Mouse (Mus musculus) urinary bladder, adult 18-20 months (tissue): Measurements from ENCODE around the gene Lingo1.

ENCODE experiments used
- DNase-seq, 2 experiments: peaks; one replicate each; pipeline ENCODE4 v3.0.0; 2022; ENCODE audit warnings: low spot score in 2 of 2, mixed read lengths in 2 of 2

Lingo1 gene

DNA sequence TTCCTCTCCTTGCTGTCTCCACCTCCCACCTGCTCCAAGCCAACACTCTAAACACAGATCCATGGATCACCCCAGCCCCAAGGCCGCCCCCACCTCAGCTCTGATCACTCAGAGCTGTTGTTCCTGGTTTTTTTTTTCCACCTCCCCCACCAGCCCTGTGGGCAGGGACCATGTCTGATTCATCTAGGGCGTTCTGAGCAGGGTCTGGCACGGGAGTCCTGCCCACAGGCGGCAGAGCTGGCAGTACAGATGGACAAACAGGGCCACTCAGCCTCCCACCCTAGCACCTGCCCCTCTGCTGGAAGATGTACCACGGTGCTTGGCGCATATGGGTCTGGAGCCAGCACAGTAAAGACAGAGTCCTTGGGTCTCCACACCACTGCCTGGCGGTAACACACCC lies 114.3 kb downstream of the Lingo1 start:
- DNase-seq: no peak

DNA sequence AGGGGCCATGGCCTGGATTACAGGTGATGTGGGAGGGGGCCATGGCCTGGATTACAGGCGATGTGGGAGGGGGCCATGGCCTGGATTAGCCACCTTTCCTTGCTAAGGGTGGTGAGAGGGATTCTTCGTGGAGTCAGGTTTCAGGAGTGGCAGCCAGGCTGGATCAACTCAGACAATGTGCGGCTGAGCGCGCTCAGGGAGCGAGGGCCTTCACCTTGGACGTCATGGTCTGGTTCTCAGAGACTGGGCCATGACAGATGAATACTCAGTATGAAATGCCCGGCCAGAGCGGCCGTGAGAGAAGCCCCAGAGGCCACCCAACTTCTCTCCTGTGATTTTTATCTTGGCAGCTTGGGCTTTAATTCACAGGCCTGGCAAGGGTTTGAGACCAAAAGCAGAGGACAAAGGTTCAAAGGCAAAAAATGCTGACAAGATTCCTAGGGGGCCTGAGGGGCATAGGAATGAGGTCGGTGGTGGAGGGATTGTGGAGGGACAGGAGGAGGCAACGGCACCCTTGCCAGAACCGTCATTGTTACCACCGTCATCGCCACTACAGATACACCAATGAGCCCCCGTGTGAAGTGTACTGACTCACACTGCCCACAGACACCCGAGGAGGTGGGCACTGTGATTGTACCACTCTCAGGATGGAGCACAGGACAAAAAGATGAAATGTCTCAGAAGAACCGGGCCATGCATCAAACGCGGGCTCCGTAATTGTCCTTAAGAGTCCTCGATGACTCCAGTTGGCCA lies 117.2 kb downstream of the Lingo1 start:
- no peak for DNase-seq

DNA sequence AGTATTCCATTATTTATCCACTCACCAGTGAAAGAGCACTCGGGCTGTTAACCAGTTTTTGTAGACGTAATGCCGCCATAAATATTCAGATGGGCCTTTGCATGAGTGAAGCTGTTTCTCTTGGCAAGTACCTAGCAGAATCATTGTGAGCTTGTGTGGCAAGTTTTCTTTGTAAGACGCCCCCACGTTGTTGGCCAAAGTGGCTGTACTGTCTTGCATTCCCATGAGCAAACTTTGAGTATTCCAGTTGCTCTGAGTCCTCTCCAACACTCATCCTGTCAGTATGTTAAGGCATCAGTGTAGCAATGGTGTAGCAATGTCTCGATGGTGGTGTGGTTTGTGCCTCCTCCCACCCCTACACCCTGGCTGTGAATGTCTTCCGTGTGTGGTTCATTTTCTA lies 120.6 kb downstream of the Lingo1 start:
- no peak for DNase-seq

DNA sequence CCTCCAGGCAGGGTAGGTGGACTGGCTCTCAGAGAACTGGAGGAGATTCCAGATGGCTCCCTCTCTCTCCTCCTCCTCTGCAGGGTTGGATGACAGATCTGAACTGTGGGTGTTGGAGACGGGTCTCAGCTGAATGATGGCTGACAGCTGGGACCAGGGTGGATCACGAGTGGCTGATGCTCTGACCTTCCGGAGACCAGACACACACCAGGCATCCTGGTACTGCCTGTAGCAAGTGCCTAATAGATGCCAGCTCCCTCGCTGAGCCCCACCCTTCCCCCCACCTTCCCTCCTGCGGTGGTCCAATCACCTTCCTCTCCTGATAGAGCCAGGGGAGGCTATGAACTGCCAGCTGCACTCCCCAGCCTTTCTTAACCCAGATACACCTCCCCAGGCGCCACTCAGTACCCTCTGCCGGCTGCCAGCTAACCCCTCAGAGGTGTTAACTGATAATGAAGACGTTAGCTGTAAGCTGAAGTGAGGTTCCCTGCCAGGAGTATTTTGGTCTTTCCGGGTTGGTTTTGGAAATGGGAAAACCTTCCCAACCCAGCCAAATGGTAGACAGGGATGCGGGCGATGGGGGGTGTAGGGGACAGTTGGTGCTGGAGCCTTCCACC lies 126.6 kb downstream of the Lingo1 start:
- no peak for DNase-seq

DNA sequence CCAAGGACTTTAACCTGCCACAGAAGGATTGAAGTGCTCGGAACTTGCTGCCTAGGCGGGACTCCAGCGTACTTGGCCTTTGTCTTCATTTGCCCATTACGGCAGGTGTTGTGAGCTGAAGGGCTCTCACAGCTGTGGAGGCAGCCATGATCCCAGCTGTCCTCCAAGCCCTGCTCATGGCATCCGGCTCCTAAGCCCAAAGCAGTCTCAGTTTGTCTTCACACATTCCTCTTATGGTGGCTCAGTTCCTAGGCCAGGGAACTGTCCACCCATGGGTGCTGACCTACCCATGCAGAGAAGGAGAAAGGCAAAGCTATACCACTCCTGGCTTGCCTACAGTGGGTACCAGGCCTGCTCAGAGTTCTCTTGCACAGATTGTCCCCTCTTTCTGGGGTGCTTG lies 132.1 kb downstream of the Lingo1 start:
- DNase-seq: no peak

DNA sequence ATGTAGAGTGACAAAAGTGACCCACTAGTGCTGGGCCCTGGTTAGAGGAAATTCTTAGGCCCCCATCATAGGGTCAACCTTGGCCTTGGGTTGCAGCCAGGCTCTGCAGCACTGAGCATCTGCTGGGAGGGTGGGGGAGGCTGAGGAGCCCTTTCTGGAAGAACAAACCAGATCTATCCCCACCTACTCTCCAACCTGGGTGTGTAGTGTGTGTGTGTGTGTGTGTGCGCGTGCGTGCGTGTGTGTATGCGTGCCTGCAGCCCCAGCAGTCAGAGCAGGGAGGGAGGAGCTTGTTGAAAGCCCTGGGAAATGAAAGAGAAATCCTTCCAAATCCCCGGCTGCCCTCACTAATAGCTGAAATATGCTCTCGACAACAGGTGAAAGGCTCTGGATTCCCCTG lies 133.3 kb downstream of the Lingo1 start:
- no peak for DNase-seq

DNA sequence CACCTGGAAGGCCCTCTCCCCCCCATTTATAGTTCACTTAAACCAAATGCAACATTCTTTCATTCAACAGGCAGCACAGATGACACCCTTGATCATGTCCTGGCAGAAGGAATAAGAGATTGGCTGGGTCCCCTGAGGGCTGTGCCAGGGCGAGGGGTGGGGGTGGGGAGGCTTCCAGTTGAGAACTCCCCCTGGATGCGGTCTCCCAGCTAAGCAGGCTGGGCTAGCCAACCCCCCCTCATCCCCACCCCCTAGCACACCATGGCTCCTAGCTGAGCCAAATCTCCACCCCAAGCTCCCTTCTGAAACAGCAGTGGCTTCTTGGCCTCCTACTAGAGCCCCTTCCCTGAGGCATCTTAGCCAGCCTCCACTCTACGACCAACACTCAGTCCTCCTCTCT lies 133.9 kb downstream of the Lingo1 start:
- no peak for DNase-seq

DNA sequence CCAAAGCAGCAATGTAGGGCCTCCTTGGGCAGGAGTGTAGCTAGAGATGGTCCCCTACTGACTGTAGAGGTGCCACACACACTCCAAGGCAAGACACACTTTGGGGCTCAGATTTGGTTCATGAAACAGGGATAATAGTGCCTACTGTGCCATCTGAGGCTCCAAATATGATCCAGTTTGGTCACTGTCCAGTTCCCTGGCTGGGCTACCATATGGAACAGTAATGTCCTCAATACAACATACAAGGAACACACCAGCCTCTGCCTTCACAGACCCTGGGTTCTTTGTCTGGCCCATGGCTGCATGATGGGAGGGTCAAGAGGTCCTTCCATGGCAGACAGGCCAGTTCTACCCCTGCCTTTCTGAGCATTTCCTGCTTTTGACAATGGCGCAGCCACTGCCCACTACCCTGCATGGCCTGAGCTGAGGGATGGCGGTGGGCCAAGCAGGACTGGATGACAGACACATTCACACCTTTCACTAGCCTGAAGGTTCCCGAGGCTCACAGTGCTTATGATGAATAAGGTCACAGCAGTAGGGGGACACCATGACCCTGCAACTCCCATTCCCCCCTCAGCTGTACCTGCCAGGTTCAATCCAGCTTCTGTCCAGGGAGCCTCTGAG lies 134.9 kb downstream of the Lingo1 start:
- DNase-seq: no peak

DNA sequence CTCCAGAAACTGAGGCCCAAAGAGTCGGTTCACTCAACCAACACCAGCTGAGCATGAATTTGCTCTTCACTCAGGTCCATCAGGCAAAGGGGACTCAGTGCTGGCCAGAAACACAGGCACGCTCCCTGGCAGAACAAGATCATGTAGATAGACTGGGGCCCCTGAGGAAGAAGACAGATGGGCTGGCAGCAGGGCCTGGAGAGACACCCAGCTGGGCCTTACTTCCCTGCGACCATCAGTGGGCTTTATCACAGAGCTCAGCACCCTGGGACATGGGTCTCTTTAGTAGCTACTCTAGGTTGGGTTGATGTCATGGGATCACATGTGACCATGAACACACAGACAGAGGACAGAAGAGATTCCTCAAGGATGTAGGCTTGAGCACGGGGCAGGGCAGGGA lies 137.7 kb downstream of the Lingo1 start:
- no peak for DNase-seq

DNA sequence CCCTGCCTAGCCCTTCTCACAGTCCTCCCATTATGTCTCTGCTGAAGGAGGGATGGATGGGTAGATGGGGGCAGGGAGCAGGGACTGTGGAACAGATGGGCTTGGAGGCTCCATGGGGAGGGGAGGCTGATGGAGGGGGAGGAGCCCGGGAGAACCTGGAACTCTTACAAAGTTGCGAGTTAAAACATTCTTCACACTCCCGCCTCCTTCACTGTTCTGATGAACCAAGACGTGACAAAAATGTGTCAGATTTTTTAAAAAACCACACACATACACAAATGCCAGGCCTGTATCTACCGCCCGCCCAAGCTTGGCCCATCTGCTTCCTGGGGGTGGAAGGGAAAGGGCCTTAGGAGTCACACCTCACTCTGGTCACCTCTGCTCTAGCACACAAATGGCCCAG lies 138.3 kb downstream of the Lingo1 start:
- DNase-seq: no peak

DNA sequence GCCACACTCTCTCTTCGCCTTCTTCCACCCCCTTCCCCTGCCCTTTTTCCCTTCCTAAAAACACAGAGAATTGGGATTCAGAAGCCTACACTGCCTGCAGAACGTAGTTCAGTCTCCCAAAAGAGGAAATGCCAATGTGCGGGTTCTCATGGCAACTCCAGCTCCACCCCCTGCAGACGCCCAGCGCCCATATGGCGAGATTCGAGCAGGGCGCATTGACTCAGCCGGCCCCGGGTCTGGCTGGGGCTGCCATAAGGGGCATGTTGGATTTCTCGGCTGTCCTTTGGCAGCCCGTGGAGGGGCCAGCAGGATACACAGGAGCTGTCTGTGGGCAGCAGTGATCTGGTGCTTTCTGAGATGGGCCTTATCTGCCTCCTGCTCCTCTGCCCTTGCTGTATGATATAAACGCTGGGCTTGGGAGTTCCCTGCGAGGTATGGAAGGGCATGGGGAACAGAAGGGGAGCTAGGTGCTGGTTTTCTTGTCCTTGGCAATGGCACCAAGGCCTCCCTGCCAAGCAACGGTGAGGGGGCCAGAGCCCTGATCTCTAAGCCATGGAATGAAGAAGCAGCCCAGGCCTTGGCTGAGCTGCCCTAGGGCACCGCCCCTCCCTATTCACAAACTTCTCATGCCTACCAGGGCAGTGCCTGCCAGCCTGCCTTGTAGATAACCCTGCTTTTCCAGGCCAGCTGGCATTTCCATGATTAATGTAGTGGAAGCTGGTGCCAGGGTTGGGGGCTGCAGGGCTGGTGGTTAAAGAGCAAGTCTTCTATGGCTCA lies 139.3 kb downstream of the Lingo1 start:
- no peak for DNase-seq

DNA sequence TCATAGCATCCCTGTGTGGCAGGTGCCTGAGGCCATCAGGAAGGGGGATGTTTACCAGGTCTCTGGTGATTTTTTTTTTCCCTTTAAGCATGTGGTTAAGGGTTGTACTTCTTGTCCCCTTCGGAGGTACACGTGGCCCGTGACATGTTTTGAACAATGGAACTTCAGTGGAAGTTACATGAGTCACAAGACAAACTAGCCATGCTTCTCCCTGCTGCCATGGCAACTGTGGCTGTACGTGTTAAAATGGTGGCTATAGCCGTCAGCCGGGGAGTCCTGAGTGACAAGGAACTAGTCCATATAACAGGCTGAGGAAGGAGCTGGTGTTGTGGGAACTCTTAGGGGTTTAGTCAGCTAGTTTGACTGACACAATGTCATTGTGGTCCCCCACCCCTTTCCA lies 141.1 kb downstream of the Lingo1 start:
- no peak for DNase-seq

DNA sequence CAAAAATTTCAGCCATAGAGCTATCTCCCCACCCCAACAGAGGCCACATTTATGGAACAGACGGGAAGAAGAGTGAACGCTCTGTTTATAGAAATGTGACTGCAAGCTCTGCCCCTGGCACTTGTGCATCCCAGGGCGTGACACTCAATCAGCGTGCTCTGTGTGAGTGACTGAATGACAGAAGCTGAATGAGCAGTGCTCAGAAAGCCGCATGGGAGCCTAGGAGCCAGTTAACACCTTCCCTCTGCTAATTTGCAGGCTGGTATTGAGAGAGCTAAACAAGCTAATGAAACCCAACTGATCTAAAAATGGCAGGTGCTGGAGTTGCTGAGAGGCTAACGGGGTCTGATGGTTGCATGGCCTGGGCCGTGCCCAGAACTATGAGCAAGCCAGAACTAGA lies 143.7 kb downstream of the Lingo1 start:
- DNase-seq: no peak

DNA sequence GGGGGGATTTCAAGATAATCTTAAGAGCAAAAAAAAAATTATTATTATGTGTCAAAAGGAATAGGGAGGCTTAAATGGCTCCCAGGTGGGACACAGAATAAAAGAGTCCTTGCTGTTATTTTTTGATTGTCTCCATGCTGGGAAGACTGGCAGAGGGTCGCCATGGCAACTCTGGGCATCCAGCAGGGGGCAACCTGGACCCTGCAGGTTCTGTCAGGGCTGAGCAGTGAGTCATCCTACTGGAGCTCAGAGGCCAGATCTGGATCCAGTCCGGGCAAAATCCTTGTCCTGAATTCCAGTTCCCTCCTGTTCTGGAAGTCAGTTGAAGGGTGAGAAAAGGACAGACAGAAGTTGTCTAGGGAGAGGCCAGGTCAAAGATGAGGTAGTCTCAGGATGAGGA lies 144.7 kb downstream of the Lingo1 start:
- DNase-seq: no peak

DNA sequence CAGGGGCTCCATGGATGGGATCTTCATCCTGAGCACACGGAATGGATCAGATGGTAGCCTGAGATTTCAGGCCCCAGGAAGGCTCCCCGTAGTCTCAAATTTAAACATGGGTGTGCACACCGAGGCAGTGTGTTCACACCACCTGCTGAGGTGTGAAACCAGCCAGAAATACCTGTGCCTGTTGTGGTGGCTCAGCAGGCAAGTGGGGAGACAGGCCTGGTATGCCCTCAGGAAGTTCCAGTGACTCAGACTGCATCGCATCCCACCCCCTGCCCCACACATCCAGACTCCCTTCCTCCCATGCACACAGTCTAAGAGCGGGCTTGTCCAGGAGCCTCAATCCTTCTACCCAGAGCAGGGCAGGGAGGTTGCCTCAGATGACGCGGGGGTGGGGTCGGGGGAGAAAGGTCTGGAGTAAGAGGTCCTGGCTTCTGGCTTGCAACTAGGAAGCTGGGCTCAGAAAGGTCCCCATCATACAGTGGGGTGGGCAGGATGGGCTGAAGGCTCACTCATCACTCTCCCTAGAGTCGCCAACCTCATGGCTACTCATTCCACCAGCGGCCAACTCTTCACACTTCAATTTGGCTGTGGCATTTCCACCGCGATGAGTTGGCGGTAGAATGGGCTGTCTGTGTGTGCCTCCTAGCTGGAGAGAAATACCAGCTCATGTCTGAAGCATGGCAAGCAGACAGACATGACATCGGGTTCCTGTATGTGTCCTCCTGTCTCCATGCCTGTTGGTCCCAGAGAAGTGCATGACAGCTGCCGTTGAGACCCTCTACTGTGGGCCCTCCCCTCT lies 149.8 kb downstream of the Lingo1 start:
- no peak for DNase-seq

DNA sequence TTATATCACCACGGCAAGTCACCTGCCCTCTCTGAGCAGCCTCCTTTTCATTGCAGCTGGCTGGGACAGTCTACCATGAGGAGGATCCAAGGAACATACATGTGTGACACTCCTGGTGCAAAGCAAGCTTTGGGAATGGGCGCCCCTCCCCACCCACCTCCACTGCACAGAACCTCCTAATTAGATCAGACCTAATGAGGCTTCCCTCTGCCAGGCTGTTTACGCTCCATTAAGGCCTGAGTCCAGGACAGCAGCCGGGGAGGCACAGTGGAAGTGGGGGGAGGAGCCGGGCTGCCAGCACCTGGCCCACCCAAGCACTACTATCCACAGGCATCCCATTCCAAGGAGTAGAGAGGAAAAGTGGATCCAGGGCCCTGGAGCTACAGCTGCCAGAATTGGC lies 152.8 kb downstream of the Lingo1 start:
- DNase-seq: no peak

DNA sequence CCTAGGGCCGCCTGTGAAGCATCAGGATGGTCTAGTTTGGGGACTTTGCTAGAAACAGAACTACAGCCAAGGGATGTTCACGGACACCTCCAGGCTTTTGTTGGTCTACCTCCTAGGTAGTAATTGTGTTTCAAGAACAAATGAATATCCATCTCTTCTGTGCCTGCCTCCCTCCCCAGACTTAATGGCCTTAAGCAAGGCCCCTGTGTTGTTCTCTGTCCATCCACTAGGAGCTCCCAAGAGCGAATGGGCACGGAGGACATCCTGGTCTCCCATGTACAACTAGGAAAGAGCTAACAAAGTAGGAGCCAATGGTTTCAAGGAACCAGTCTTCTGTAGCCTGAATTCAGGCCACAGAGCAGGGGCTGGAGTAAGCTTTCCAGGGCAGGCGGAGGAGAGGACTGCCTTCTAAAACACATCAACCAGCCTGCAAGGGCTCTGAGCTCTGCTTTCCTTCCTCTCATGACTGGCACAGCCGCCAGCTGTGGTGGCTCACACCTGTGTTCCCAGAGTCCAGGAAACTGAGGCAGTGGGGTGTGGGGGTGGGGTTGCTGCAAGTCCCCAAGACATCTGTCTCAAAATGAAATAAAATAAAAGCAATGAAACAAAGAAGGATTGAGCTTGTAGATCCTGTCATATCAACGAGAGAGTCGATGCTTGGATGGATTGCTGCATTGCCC lies 157.9 kb downstream of the Lingo1 start:
- no peak for DNase-seq

DNA sequence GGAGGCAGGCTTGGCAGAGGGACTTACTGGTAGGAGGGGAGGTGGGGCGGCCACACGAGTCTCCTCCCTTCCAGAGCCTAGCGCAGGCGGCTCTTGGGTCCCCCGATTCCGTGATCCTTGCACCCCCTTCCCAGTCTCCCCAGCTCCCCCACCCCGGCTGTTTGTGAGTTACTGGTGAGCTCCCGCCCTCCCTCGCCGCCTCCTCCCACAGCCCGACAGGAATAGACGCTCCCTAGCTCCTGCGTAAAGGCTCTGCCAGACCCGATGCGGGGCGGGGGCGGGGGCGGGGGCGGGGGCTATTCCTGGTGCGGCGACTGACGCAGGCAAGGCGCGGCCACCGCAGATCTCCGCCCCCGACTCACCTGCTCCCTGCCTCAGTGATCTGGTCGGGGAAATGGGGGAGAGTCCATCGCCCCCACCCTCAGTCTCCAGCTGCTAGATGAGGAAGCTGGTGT lies 158.8 kb downstream of the Lingo1 start:
- peak in 1 of 2 experiments; percentile 5 for DNase-seq

DNA sequence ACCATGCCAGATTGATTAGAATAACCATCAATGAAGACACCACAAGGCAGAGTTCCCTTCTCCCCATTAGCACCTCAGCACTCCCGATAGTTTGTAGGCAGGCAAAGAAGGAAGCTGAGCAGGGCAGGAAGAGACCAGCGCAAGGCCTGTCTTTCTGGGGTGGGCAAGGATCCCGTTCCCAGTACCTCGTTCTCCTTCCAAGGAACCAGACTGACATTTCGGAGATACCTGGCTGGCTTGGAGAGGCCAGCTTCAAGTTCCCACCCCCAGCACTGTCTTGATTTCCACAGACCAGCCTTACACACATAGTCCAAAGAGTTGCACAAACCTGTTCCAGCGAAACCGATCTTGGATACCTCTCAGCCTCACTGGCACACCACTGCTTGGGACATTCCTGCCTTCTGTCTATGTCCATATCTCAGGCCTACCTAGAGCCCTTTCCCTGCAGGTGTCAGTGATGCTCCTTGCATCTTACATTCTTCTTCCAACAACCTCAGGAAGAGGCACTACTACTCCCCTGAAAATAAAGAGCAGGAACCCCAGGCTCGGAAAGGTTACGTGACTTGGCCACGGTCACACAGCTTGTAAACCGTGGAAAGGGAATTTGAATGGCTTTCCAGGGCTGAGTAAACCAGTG lies 159.4 kb downstream of the Lingo1 start:
- no peak for DNase-seq

DNA sequence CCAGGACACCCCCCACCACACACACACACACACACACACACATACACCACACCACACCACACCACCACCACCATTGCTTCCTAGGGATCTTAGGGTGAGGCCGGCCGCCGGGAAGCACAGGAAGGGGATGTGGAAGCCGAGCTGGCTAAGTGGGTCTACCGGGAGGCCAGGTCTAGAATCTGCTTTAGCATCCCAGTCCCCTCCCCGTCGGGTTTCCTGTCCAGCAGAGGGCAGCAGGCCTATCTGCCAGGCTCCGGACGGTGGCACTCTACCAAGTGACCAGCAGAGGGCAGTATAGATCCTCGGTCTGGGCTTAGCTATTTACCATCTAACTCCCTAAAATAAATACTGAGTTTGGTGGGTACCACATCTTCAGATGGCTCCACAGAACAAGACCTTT lies 160.1 kb downstream of the Lingo1 start:
- DNase-seq: peak; percentile 73
